Mouse (Mus musculus): ENCODE results near the gene Rsph3b.
"Not testable (repeated sequence)": the region's sequence is repeated elsewhere in the genome, so short reads cannot be mapped to it uniquely, and the experiment has no call there.

Gene Rsph3b

DNA sequence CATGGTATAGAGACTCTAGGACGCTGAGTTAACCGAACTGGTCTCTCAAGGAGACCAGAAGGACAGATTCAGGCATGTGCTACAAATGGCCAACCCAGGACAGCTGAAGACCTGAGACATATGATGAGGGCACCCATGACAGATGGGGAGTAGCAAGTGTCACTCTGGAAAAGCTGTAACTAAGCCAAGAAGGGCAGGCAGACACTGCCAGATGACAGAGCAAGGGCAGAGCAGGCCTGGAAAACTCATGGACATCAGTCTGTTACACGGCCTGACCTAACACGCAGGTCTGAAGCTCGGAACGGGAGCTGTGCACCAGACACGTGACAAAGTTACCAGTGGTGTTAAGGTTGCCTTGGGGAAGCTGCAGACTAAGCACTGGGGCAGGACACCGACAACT, 10.4 kb upstream of the Rsph3b start:
- DNase-seq (ENCODE audit: extremely low spot score), result not testable (repeated sequence)

DNA sequence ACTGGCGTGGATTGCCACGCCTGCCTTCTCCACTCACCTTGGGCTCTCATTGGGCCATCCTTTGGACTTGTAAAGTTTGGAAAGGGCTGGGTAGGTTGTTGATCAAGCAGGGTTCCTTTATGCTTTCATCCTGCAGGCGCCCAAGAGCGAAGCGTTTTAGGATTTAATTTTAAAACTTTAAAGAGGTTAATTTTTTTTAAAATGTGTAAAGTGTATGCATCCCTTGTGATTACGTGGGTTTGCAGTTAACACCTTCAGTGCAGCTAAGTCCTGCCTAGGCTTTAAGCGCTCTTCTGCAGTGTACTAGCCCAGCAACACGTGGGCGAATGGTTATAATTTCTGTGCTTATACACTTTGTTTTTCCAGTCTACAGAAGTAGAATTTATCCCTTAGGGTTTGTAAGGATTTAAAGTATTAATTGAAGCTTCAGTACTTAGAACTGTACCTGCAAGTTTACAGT, 317 bp upstream of the Rsph3b start:
- DNase-seq (ENCODE audit: extremely low spot score), result not testable (repeated sequence)

DNA sequence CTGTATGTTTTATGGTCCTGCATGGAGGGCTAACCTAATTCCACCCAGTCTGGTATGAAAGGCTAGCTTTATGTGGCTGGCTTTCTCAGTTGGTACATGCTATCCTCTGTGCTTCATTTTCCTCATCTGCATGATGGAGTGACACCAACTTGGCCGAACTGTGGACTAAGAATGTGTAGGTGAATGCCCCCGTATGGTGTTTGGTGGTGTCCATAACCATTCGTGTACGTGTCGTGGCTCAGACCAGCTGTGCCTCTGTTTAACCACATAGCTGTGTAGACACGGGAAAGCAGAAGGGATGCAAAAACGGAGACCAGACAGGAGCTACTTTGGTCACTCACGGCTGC, 872 bp downstream of the Rsph3b start:
- DNase-seq (ENCODE audit: extremely low spot score), result not testable (repeated sequence)

DNA sequence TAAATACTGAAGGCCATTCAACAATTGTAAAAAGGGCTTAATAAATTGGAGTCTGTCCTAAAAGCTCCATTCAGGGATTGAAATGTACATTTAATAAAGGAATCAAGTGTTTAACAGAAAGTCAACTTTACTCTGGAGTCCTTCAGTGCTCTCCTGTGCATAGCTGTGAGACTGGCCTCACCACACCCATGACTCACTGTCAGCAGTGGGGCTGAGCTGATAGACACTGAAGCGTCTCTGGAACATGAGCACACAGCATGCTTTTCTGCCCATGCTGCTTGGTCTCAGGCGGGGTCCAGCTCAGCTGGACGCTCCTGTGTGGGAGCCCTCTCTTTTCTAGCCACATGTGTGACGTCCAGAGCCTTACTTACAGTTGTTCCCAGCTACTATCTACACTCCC, 5.9 kb downstream of the Rsph3b start:
- not testable (repeated sequence) for DNase-seq (ENCODE audit: extremely low spot score)

DNA sequence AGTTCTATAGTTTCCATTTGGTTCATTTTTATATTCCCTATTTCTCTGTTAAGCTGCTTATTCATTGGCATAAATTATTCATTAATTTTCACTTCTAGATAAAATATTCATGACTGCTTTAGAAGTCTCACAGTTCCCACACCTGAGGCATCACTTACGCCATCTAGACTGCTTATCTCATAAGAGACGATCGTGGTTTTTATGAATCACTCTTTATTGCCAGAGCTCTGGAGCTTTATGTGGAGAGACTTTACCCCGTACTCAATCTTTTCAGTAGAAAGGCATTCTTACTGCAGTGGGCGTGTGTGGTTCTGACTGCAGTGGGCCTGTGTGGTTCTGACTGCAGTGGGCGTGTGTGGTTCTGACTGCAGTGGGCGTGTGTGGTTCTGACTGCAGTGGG, 16.9 kb downstream of the Rsph3b start:
- DNase-seq (ENCODE audit: extremely low spot score), result not testable (repeated sequence)

DNA sequence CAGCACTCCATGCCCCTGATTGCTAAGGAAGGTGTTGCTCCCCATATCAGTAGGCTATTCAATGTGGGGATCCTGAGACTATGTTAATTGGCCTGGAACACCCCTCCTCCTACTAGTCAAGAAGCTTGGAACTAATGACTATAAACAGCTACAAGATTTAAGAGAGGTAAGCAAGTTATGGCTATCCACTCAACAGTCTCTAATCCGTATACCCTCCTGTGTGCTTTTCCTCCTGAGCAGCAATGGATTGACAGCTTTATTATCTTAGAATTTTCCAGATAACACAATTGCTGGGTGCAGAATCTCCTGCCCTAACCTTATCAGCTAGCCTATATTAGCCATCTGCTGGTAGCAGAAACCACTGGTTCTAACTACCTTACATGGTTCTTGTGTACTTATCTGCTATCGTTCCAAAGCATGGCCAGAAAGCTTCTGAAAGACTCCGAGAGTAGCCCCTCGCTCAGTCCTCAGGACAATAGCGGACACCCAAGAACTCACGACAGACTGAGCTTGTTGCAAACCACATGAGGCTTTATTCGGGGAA, 28.1 kb downstream of the Rsph3b start:
- DNase-seq (ENCODE audit: extremely low spot score), result not testable (repeated sequence)

DNA sequence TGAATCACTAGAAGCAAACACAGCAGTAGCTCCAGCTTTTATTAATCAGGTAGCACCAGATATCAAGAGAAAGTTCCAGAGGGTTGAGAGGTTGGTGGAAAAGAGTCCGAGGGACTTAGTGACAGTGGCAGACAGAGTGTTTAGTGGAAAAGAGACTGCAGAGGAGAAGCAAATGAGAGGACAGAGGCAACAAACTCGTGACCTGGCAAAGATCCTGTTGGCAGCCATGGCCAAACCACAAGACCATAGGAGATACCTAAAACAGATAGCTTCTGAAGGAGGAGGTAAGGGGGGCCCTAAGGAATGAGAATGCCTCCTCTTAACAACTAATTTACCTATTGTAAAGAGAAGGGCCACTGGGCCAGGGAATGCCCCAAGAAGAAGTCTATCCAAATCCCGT, 29.1 kb downstream of the Rsph3b start:
- DNase-seq (ENCODE audit: extremely low spot score), result not testable (repeated sequence)

DNA sequence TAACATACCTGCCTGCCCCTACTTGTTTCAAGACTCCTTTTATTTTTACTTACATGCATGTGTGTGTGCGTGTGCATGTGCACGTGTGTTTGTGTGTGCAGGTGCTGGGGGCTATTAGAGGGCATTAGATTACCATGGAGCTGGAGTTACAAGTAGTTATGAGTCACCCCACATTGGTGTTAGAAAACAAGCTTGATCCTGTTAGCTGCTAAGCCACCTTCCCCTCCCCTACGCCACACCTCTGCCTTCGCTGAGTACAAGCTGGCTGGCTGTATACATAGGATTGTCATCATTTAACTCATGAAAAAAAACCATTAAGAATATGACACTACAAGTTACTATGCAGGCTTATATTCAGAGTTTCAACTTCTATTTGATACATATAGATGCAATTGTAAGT, 33.2 kb downstream of the Rsph3b start:
- DNase-seq (ENCODE audit: extremely low spot score), result not testable (repeated sequence)

DNA sequence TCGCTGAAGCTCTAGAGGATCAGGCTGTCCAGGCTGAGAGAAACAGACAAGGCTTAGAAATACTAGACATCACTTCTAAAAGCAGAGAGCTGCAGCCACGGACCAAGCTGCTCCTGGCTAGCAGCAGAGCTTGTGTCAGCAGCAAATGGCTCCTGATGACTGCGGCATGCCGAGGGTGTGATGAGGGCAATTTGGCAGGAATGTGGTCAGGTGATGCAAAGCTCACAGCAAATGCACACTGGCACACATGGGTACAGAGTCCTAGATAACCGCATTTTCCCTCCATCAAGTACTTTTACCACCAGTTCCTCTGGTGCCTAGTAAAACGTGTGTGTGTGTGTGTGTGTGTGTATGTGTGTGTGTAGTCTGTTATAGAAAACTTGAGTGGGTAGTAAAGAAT, 34.4 kb downstream of the Rsph3b start:
- DNase-seq (ENCODE audit: extremely low spot score), result not testable (repeated sequence)

DNA sequence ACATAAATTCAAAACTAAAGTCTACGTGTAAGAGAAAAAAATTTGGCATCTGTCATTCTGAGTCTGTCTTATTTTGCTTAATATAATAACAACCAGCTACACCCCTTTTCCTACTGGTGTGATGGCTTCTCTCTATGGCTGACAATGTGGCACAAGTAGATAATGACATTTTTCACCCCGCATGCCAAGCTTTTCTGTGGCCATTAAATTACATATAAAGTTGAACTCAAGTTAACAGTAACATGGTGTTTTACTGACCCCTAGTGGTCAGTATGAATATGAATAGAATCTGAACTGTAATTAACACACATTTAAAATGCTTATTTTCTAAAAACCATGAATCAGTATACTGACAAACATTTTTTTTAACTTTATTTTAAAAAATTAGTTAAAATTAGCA, 48.1 kb downstream of the Rsph3b start:
- not testable (repeated sequence) for DNase-seq (ENCODE audit: extremely low spot score)

DNA sequence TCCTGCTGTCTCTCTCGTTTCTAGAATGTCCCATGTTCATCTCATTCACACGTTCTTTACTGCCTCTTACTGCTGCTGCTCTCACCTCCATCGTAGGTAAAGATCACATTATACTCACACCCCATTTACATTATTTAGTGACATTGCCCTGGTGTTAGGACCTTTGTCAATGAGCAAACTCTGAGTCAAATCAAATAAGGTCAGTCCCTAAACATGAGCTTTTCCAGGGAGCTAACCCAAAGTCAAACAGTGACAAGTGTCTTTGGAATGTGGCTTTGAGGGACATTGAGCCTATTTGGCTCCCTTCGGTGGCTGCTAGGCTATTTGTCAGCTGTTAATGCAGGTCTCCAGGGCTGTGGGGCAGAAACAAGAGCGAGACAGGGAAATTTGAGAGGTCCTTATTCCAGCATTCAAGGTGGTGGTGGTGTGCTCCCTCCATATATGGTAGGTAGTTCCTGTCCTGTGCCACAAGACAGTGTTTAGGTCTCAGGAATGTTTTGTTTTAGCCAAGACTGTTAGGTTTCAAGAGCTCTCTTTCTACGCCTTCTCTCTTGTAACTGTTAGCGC, 50.4 kb downstream of the Rsph3b start:
- not testable (repeated sequence) for DNase-seq (ENCODE audit: extremely low spot score)

DNA sequence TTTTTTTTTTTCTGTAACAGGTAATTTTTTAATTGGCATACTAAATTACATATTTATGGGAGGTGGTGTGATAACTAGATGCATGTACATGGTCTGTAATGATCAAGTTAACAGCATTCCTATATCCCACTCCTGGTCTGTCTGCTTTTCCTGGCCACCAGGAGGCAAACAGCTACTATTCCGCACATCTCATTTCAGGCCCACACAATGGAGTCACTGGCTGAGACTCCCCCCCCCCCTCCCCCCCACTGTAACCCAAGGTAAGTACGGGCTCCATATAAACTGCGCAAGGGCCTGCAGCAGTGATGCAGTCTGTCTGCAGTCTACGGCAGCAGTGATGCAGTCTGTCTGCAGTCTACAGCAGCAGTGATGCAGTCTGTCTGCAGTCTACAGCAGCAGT, 51.7 kb downstream of the Rsph3b start:
- DNase-seq (ENCODE audit: extremely low spot score), result no peak

DNA sequence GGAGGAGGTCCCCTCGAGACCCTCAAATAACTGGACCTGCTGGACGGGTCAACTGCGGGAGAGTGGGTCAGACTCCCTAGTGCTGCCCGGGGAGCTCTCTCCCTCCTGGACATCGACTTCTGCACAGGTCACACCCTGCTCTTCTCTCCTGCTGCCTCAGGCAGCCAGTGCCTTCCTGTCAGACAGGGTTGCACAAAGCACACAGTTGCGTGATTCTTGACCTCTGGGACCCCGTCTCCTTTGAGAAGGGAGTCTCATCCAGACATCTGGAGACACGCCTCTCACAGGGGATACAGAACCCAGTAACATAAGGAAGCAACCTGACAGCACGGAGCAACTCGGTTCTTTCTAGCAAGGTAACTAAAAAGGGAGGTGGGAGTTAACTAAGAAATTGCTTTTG, 55.1 kb downstream of the Rsph3b start:
- no peak for DNase-seq (ENCODE audit: extremely low spot score)

DNA sequence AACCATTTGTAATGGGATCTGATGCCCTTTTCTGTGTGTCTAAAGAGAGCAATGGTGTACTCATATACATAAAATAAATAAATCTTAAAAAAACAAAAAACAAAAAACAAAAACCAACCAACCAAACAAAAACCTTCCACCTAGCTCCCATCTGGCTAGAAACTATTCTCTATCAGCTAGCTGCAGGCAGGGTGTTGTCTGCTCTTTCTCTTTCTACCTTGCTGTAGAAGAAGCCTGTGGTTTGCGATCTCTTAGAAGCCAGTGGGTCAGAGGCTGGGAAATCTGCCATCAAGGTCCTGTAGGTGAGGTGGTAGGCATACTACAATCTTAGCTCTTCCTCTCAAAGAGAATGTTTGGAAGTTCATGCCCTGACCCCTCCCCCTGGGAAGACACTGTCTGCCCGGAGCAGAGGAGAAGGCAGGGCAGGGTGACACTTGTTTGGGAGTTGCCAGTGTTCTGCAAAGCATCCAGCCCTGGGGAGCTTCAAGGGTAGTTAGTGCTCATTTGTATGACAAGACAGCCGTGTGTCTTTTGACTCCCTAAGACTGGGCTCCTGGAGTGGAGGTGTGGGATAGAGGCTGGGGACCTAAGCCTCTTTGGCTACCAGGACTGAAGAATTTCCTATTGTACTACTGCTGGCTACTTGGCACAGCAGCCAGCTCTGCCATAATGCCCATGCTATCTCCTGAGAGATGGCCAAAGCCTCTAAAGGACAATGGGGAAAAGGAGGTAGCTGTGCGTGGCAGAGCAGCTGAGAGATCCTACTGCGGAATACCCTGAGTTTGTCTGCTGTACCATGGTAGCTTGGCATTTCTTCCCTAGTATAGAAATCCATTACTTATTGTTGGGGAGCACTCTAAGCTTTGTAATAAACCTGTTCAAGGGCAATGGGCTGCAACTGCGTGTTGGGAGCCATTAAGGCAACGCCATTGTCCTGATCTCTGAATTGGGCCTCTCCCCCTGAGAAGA, 56.2 kb downstream of the Rsph3b start:
- no peak for DNase-seq (ENCODE audit: extremely low spot score)

DNA sequence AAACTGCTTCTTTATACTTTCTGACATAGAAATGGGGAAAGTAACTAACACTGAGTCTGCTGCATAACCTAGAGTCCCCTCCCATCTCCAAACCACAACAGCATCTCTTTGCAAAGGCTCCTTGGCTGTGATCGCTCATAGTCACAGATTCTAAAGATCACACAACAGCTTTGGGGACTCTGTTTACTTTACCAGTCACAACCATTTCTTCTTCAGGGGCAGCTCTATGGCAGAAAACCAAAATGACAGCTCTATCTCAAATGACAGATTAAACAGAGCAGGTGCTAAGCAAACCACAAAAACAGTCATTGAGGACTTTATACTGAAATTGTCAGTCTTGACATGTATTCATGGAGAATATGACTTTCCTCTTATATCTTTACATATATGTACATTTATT, 62.0 kb downstream of the Rsph3b start:
- DNase-seq (ENCODE audit: extremely low spot score), result no peak

DNA sequence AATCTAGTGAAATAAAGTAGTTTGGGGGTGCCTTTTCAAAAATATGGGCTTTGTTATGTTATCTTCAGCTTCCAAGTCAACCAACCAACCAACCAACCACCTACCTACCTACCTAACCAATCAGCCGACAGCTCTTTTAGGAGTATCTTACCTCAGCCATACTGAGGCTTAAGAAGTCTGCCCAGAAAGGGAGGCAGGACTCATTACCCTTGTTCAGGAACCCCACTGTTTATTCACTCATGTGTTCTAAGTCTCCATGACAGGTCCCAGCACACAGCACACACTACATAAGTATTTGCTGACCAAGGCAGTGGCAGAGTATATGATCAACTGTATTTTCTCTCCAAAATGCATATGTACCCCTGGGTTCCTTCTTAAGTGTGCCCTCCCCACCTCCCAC, 64.0 kb downstream of the Rsph3b start:
- no peak for DNase-seq (ENCODE audit: extremely low spot score)

DNA sequence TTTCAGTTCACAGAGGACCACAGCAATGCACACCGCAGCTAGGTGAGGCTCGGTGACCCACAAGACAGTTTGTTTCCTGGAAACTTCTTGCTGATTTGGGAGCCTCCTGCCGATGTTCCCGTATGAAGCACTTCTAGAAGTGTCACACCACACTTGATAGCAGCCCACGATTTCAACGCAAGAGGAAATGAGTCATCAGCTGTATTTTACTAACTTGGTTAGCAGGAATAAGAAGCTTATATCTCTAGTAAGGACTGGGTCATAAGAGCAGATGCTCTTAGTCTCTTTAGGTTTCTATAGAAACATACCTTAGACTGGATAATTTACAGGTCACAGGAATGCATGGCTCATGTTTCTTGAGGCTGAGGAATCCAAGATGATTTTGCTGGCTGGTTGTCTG, 67.2 kb downstream of the Rsph3b start:
- DNase-seq (ENCODE audit: extremely low spot score), result no peak

DNA sequence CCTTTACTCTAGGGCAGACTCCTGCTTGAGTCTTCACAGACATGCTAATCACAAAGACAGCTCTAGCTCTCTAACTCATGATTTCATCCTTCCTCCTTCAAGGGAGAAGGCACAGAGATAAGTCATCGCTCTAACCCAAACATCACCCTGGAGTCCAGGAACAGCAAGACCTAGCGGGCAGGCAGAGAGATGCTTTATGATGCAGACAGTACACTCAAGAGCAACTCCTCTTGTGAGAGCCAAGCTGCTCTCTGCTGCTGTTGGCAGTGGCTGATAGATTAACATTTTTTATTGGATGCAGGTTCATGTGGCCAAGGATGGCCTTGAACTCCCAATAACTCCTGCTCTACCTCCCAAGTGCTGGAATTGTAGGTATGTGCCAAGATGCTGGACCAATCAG, 77.1 kb downstream of the Rsph3b start:
- DNase-seq (ENCODE audit: extremely low spot score), result no peak

DNA sequence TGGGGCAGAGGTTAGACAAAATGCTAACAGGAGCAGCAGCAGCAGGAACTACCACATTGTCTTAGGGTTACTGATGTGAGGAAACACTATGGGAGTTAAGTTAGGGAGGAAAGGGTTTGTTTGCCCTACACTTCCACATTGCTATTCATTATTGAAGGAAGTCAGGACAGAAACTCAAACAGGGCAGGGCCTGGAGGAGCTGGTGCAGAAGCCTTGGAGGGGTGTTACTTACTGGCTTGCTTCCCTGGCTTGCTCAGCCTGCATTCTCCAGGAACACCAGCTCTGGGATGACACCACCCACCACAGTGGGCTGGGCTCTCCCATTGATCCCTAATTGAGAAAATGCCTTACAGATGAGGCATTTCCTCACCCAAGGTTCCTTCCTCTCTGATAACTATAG, 79.7 kb downstream of the Rsph3b start:
- no peak for DNase-seq (ENCODE audit: extremely low spot score)

DNA sequence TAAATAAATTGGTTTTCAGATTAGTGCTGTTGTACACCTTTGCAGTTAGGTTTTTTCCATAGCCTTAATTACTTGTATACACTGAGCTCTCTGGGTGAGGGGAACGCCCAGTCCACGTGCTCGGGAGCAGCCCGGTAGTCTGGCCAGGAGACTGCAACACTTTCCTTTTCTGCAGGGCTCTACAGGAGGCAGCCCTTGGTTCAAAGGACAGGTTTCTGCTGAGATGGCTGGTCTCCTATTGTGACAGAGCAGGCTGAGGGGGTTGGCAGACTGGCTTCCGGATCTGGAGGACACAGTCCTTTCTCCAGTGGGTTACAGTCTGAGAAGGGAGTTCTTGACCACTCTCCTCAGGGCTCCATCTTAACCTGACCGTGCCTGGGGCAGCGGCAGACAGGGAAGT, 80.7 kb downstream of the Rsph3b start:
- no peak for DNase-seq (ENCODE audit: extremely low spot score)

DNA sequence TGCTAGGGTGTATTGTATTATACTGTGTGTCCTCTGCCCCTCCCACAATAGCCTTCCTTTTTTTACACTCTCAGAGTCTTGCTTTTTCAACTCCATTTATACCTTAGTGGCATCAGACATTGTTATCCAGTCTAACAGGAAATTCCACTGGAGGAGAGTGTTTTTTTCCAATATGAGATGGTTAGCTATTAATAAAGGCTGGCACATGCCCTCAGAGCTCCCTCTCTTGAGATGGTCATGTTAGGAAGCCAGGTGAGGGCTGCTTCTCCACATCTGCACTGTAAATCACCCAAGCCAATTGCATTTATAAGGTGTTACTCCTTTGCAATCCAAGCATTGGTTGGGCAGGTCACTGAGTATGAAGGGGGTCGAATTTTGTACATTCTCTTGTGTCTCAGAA, 81.9 kb downstream of the Rsph3b start:
- no peak for DNase-seq (ENCODE audit: extremely low spot score)

DNA sequence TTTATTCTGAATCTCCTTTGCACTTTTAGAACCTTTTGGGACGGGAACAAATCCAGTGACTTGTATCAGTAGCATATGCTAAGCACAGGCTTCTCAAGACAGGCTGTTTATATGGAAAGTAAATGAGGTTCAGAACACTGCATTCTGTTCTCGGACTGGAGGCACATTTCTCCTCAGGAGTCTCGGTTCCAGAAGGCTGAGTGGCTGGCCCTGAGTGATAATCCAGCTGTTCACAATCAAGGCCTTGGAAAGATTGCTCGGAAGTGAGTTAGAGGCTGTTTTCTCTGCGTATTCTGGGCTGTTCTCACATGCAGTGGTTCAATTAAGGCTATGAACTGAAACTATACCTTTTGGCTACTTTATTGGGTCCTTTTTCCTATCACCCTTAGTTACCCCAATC, 82.9 kb downstream of the Rsph3b start:
- no peak for DNase-seq (ENCODE audit: extremely low spot score)

DNA sequence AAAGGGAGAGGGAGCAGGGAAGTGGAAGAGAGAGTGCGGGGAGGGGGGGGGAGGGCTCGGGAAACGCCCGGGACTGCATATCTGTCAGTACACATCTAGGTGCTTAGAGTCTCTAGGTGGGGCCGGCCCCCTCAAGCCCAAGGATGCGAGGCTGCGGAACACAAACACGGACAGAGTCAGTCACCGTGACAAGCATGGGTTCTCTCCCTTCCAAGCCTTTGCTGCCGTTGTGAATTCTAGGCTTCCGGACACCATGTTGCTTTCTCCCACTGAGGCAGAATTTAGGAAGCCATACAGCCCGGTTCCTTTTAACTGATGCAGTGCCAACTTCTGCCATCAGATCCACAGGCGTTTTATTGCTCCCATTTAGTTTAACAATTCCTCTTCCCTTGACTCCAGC, 83.6 kb downstream of the Rsph3b start:
- DNase-seq (ENCODE audit: extremely low spot score), result no peak
